Mouse (Mus musculus) spleen, adult 12 weeks (tissue): Measurements from ENCODE around the gene Vegfa.

Source experiments
- DNase-seq: peaks from one replicate; pipeline ENCODE4 v3.0.0; 2022; ENCODE audit warnings: low spot score

Gene Vegfa

DNA sequence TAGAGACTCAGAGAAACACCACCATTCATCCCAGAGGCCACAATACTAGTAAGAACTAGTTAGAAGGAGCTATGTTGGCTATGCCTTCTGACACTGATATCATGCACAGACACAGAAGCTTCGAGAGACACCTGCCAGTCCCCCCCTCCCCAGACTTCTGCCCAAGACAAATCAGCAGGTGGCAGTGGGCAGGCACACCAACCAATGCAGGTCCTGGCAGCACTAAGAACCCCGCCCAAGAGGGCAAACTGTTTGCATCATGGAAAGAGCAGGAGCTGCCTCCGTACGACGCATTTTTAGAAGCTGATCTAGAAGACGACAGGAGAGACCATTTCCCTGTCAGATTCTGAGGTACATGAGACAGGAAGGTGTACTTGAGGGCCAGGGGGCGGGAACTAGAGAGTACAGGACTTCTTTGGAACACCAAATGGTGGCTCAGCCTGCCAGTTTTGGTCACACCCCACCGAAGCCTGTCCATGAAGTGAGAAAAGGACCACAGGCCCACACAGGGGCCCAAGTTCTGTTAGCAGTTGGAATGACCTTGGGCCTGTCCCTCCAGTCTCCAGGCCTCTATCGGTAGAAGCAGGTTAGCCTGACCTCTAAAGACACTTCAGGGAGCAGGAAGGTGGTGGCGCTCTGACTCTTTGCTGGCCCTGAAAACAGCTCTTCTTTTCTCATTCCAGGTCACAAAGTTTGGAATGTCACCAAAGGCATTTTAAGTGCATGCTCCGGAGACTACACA lies 6.1 kb downstream of the Vegfa start:
- no peak for DNase-seq

DNA sequence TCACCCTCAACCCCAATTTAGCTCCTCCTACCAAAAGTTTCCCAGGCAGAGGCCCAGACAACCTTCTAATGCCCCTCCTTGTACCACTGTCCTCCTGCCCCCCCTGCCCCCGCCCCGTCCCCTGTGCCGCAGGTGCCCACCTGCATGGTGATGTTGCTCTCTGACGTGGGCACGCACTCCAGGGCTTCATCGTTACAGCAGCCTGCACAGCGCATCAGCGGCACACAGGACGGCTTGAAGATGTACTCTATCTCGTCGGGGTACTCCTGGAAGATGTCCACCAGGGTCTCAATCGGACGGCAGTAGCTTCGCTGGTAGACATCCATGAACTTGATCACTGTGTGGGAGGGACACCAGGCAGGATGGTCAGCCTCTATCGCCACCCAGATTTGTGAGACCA lies 7.0 kb downstream of the Vegfa start:
- no peak for DNase-seq

DNA sequence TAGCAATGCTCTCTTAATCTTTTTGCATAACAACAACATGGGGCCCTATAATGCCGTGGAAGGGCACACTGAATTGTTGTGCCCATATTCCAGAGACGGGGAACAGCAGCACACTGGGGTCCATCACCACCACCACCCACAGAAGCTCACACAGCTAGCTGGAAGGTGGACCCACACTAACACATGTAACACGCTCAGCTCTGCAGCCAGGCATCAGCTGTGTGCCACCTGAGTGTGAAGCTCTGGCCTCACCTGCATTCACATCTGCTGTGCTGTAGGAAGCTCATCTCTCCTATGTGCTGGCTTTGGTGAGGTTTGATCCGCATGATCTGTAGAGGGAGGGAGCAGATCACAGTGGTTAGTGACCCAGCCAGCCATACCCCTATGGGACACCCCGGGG lies 8.0 kb downstream of the Vegfa start:
- no peak for DNase-seq

DNA sequence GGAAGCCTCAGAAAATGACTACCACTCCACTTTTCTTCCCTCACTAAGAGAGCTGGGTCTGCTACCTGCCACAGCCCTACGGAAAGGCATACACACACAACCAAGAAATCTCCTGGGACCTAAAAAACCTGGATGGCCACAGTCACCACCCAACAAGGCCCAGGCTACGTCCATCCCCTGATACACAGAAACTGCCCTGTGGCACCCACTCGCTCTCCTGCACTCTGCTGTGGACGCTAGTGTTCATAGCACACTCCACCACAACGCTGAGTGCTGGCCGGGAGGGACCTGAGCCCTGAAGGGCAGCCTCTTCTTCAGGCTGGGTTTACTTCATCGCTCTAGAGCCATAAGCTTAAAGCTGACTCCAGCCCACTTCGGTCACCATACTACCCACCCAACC lies 8.6 kb downstream of the Vegfa start:
- DNase-seq, result no peak

DNA sequence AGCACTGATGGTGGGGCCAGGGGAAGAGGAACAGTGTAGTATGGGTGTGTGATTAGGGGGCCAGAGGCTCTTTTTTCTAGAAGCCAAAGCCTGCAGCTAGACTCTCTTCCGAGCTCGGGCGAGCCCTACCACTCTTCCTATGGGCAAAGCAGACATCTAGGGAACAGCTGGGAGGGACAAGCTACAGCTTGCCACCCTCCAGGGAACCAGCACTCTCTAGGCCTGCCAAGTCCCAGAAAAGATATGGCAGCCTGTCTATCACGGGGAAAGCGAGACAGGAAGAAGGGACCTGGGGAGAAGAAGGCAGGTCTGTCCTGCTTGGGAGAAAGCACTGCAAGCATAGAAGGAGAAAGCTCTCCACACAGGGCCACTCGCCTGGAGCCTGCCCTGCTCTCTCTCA lies 9.2 kb downstream of the Vegfa start:
- no peak for DNase-seq

DNA sequence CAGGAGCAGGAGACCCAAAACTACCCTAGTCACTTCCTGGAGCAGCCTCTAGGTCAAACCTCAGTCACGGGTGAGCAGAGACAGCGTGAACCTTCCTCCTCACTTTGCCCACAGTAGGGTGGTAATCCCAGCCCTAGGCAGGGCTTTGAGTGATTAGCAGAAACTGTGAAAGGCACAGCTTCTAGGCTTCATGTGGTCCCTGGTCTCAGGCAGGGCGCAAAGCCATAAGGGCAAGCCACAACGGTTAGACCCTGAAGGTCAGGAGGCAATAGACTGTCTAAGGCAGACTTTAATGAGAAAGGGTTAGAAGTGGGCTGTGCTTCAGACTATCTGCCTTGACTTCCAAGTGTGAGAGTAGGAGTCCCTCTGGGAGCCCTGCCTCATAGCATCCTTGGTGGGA lies 9.7 kb downstream of the Vegfa start:
- DNase-seq, result no peak

DNA sequence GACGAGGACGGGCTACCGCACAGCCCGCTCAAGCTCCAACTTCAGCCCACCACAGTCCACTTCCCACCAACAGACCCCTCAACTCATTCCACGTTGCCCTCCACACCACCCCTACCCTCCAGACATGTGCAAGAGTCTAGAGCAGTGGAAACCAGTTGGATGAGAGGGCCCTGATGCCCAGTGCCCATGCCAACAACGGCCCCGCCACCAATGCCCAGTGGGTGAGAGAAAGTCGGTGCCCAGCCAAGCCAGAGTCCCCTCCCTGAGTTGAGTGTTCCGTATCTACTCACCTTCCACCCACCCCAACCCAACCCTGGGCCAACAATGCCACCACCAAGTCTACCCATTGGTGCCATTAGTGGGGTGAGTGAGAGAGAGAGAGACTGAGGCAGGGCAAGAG lies 10.4 kb downstream of the Vegfa start:
- DNase-seq, result no peak

DNA sequence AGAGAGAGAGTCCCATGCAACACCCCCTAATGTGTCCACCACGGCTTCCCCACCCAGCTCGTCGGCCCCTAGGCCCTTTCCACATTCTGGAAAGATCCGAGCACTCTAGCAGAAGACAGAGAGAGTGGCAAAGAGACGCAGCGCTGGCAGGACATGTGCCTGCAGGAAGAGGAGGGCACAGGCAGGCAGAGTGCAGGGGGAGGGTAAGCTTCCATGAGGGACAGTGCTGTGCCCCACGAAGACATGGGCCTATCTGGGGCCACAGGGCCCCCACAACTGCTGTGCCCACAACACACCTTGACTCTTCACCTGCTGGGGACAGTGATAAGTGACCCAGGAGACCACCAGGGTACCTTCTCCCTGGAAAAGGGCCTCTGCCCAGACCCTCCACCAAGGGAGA lies 11.0 kb downstream of the Vegfa start:
- no peak for DNase-seq

DNA sequence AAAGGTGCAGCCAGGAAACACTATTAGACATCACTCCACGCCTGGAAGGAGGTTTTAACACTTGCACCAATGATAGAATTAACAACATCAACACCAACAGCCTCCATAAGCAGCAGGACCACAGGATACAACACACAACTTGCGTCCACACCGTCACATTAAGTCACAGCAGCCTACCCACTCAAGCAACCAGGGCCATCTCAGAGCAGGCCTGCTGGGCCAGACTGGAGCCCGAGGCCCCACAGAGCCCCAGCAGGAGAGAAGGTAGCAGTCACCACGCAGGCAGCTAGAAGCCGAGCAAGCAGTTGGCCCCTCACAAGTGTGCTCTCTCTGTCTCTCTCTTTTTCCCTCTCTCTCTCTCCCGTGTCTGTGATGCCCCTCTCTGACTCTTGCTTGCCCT lies 11.6 kb downstream of the Vegfa start:
- no peak for DNase-seq

DNA sequence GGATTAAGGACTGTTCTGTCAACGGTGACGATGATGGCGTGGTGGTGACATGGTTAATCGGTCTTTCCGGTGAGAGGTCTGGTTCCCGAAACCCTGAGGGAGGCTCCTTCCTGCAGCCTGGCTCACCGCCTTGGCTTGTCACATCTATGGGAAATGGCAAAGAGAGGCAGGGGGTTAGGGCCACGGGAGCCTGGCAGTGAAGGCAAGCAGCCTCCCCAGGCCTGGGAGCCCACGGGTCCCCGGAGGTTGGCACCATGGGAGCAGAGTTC lies 13.5 kb downstream of the Vegfa start:
- no peak for DNase-seq

DNA sequence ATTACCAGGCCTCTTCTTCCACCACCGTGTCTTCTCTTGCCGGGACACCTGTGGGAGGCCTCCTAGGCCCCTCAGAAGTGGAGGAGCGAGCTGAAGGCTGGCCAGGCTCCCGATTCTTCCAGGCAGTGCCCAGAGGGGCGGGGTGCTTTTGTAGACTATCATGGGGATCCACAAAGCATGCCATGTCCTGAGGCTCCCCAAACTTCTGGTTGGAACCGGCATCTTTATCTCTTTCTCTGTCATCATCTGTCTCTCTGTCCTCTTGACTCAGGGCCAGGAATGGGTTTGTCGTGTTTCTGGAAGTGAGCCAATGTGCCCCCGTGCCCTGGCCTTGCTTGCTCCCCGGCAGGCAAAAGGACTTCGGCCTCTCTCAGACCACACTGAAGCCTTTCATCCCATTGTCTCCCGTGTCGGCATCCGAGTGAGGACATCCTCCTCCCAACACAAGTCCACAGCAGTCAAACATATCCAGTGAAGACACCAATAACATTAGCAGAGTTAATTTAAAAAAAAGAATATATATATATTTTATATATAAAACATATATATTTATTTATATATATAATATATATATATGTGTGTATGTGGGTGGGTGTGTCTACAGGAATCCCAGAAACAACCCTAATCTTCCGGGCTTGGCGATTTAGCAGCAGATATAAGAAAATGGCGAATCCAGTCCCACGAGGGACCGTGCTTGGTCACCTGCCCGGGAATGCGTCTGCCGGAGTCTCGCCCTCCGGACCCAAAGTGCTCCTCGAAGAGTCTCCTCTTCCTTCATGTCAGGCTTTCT lies 14.0 kb downstream of the Vegfa start:
- DNase-seq, result no peak

DNA sequence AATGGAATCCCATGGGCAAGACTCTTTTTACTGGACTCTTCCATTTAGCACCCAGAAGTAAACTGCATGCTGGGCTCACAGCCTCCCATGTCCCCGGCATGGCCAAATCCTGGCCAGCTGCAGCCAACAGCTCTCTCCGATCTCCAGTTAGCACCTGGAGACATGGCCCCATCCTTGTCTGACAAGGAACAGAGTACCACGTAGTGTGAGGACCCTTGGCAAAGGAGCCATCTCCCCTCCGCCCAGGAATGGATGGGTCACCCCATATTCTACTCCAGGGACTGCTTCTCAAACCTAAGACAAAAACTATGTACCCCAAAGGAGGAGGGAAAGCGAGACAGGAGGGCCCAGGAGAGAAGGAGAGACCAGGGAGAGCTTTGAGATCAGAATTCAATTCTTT lies 15.6 kb downstream of the Vegfa start:
- DNase-seq, result no peak

DNA sequence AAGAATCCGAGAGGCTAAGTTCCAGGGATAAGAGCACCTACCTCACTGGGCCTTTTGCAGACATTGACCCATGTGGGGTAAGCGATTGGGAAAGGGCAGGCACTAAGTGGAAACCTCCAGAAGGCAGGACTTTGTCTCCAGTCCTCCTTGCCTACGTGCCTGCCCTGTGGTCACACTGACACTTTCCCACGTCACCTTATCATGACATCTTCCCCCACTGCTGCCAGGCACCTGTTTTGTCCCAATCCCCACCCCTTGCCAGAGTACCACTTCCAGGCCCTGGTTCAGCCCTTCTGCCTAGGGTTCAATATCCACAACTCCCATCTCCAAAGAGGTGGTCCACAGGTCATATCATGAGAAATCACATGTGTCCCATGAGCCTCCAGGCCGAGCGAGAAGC lies 16.2 kb downstream of the Vegfa start:
- no peak for DNase-seq

DNA sequence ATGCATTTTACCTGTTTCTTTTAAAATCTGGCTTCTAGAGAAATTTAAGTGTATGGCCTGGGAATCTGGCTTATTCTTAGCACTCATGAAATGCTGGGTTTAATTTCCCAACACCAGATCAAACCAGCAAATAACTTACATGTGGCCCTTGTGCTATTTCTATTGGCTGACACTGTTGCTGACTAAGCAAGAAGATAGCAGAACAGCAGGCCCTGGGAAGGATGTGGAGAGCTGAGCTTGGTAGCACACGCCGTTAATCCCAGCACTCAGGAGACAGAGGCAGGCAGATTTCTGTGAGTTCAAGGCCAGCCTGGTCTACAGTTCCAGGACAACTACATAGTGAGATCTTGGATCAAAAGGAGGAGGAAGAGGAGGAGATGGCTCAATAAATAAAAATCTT lies 17.2 kb downstream of the Vegfa start:
- no peak for DNase-seq

DNA sequence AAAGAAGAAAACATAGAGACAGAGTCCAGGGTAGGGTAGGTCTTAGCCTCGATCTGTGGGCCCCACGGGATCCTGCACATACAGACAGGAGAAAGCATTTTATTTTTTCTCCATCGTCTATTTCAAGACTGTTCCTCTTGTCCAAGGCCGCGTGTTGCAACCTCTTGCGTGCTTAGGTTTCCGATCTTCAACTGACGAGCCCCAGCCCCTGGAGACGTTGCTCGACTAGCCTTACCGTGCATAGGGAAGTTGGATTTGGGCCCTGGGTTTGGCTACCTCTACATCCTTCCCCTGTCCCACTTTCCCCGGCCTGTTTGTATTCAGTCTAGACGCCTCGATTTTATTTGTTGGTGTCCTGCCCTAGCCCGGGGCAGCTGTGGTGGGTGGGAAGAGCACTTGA lies 18.6 kb downstream of the Vegfa start:
- no peak for DNase-seq

DNA sequence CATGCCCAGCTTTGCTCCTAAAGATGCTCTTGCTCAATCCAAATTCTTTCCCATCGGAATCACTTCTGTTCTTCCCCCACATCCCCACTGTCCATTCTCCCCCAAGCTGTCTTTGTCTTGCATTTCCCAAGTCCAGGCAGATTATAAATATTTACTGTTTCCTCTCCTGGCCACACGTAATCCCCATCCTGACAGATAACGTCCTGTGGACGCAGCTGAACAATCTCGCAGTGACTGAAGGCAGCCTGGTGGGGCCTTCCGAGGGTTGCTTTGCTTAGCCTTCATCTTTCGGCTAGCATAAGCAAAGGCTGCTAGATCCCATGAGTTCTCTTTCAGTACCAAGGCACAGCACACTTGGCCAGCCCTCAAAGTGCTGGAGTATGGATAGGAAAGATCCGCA lies 20.0 kb downstream of the Vegfa start:
- no peak for DNase-seq

DNA sequence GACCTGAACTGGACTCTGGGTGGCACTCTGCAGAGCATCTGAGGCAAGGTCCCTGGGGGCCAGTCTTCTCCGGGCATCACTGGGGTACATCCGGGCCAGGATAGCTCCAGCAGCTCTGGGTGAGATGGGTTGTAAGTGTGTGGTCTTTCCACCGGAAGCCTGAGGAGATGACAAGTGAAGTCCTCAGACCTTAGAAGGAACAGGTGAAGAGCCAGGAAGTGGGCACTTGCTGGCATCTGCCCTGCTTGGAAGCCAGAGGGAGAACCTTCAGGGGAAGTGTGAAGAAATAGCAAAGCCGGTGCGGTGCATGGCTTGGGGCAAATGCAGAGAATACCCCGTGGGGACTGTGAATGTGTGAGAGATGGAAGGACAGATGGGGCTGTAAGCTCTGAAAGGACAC lies 21.7 kb downstream of the Vegfa start:
- DNase-seq, result no peak

DNA sequence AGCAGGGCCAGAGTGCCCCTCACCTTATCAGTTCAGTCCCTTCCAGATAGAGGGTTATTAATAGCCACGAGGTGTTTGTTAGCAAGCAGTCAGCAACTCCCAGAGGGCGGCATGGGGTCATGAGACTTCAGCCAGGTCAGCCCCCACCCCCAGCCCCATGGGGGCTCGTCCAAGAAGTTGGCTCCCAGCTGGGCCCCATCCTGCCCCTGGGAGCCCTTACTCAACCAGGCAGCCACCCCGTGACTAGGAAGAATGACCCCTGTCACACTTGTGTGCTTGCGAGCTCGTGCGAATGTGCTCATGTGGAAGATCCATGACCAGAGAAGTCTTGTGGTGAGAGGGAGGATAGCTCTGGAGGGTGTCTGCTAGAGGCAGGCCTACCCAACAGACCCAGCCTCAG lies 23.0 kb downstream of the Vegfa start:
- no peak for DNase-seq

DNA sequence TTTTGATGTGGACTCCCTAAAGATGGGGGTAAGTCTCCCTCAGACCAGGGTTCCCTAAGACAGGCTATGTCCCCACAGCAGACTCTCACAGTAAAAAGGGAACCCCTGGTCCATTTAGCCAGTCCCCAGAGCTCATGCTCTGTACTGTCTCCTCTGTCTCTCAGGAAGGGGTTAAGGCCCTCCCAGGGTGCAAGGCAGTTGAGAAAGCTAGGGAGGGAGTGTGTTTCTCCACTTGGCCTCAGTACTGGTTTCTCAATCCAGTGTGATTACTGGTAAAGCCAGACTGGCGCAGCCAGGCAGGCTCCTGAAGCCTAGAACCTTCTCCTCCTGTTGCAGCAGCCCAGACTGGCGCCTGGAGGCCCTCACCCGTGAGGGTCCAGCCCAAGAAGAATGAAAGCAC lies 26.7 kb downstream of the Vegfa start:
- no peak for DNase-seq

DNA sequence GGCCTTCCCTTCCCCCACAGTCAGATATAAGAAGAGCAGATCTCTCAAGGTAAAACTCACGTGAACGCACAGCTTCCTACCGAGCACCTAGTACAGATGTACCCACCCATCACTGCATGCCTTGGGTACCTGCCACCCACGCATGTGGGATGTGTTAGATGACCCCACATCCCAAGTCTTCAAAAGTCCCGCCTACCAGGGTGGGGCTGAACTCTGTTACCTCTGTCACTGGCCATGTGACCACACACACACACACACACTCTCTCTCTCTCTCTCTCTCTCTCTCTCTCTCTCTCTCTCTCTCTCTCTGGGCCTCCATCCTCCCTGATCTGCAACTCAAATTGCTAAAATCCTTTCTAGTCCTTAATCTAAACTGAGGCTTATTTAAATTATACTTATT lies 27.7 kb downstream of the Vegfa start:
- DNase-seq, result no peak

DNA sequence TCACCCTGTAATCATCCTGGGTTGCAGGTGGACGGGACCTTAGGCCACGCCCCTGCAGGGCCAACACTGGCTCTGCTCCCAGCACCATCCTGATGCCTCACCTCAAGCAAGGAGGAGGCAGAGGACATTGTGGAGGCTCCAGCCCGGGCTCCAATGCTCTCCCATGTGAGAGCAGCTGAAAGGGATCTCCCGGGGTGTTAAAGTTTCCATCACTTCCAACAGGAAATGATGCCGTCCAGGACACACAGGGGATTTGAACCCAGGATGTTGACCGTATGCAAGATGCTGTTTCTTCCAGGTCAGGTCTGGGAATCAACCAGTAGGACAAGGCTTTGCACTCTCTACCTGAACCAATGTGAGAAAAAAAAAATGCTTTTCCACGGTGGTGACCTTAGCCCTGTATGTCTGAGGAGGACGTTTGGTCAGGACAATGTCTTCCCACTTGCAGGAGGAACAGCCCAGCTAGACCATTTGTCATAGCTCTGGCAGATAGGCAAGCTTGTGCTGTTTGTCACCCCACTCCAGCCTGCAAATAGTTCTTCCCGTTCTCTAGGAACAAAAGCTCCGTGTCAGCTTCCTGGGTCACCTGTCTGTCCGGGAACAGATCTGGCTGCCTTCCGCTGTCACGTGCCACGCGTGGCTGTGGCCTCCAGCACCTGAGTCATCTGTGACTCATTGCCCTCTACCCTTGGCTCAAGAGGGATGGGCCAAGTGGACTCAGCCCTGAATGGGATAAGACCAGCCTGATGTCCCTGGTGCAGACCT lies 28.3 kb downstream of the Vegfa start:
- no peak for DNase-seq

DNA sequence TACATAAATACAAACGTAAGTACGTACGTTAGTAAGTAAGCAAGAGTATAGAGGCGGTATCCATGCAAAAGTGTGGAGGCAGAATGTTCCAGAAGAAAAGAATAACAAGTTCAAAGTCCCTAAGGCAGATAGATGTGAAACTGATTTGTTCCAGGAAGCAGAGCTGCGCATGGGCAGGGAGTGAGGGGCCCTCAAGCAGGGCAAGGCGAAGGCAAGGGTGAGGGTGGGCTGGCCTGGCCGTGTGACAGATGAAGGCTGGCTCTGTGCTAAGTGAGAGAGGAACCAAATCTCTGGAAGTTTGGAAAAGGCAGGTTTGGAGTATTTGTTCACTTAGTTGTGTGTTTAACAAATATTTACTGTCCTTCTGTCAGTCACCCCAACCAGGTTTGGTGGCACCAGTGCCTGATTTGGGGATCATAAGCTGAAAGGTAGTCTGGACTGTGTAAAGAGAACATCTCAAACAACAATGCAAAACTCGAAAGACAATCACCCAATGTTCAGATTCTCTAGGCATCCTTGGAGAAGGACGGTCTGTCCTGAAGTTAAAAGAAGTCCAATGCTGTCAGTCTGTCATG lies 32.7 kb downstream of the Vegfa start:
- no peak for DNase-seq

DNA sequence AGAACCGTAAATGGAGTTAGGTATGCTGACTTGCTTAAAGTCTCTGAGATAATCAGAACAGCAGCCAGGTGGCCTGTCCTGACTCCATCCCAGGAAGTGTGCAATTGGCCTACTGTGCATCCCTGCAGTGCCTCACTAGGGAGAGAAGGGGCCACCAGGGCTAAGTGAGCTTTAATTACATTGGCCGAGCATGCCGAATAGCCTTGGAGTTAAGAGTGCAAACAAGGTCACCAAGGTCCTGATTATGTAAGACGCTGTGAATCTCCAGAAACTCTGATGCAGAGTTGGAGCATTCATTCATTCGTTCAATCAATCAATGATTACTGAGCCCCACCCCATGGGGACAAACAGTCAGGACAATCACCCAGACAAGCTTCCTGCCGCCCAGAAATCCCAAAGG lies 33.8 kb downstream of the Vegfa start:
- DNase-seq, result no peak
